Mouse (Mus musculus) urinary bladder, postnatal 36 days (tissue): ENCODE measurements around the gene Sdf2l1.

ENCODE experiments used
- DNase-seq, 2 experiments: peaks; one replicate each; pipeline ENCODE4 v3.0.0; 2022; ENCODE audit warnings: low spot score in 2 of 2, mixed read lengths in 1 of 2

The Sdf2l1 gene

DNA sequence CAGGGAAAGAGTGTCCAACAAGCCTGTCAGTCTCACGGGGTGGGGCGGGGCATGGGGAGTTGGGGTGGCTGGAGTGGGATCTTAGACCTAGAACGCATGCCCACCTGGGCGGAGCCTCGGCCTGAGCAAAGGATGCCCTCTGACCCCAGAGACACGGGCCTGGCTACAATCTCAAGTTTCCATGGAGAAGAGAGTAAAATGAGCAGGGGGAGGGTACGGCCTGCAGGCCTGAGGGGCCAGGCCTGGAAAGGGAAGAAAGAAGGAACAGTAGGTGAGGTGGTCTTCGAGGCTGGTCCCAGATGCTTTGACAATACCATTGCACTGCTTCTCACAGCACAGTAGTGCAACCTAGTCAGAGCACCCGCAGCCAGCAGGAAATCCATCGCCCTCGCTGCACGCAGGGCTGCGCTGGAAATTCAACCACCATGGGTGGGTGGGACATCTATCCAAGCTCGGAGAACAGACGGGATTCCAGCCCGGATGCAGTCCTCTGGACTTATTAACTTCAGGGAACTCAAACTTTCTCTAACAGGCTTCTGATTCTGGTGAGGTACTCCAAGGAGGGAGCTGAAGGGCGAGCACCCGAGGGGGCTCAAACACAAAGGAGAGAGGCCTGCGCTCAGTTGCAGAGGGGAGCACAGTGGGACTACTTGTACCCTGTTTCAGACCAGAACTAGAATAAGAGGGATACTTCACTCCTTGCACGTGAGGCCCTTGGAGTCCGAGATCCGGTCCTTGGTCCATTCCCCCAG, 7.9 kb downstream of the Sdf2l1 start:
- no peak for DNase-seq

- DNase-seq: no peak
Observed at GRCm38 (mm10) chr16:17121569-17121968, 10.6 kb downstream of the Sdf2l1 start.

GRCm38 (mm10) chr16:17117309-17117799, 14.8 kb downstream of the Sdf2l1 start:
- no peak for DNase-seq

DNA sequence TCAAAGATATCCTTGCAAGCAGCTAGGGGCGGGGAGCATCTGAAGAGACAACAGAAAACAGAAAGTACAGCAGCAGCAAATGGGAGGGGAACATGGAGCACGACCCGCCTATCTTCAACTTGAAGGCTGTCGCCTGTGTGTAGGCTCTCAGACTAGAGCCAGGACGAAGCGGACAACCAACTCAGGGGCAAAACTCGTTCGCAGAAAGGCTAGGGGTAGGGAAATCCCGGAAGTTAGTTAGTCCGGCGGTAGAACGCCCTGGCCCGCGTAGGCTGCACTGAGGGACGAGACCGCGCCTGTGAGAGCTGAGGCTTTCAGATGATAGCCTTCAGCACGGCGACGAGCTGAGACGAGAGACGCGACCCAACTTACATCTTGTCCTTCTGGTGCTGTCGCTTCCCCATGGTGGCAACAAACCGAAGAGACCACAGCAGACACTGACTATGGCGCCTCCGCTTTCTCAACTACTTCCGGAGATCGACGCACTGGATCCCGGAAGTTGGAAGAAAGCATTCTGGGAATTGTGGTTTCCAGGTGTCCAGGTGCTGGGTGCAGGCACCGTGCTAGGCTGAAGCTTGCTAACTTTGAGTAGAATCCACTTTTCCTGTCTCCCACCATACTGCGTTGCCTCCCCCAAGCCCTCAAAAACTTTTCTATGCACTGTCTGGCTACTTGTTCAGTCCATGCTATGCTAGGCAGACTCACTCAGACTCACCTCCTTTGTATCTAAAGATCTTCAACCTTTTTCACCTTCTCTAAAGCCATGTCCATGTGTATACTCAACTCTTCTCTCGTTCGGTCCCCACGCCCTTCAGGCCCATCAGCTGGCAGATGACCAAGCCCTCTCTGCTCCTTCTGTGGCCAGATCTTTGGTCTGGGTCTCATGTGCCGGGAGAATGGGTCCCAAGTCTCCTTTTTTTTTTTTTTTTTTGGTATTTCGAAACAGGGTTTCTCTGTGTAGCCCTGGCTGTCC, 21.1 kb downstream of the Sdf2l1 start, which contains the start of gene Ppil2:
Ppil2 (minus strand) TSS at position 487 of the 973 bp plus-strand sequence.
- peak; percentile 56 to 64 for DNase-seq

GRCm38 (mm10) chr16:17104600-17104999, 27.6 kb downstream of the Sdf2l1 start:
- no peak for DNase-seq

GRCm38 (mm10) chr16:17102630-17103220, 29.5 kb downstream of the Sdf2l1 start:
- DNase-seq: no peak

DNA sequence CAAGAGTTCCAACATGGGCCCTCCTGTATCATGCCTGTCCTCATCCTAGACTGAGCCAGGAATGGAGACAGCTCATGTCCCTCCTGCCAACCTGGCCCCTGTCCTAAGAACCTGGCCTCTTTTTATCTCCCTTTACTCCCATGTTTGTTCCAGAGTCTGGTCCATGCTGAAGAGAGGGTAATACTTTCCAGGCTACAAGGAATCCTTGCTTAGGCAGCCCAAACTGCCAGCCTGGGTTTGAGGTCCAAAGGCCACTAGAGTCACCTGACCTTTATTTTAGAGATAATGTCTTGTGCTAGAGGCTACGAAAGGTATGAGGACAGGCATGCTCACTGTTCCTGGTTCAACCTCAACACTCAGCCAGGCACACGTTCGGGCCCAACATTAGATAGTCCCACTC, 35.2 kb downstream of the Sdf2l1 start:
- DNase-seq: no peak

GRCm38 (mm10) chr16:17088346-17088745, 43.8 kb downstream of the Sdf2l1 start:
- no peak for DNase-seq

GRCm38 (mm10) chr16:17086669-17087193, 45.5 kb downstream of the Sdf2l1 start:
- no peak for DNase-seq

DNA sequence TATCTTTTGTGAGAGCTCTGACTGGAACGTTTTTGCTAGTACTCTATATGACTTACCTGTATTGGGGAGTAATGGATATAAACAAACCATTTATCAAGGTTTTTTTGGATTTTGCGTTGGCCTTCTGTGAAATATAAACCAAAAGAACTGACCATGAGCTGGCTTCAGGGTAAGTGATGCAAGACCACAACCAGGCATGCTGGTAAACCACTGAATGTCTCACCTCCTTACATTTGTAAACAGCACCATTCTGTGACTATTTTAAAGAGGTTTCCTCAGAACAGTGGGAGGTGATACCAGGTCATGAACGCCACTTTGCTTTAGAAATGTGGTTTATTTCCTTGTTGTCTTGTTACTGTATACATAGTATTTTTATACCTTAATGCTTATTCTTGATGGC, 45.9 kb downstream of the Sdf2l1 start:
- DNase-seq: no peak

DNA sequence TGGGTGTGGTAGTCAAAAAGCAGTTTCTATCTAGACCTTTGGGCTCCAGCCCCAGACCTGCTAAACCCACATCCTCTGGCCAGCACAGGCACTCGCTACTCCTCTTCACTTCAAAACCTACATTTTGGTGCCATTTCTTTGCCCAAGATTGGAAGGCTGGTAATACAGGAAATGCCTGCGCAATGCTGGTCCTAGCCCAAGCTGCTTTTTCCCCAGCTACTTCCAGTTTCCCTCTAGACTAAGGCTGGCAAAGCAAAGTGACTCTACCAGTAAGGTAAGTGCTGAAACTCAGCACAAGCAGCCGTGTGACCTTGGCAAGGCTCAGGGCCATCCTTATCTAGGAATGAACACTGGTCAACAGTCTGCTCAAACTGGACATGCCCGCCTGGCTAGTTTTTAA, 46.5 kb downstream of the Sdf2l1 start:
- DNase-seq: peak; percentile 13 to 22

- DNase-seq: no peak
Observed at GRCm38 (mm10) chr16:17082121-17082792, 49.9 kb downstream of the Sdf2l1 start.
